Mouse (Mus musculus): ENCODE measurements around the gene Stk32c.

Gene Stk32c

DNA sequence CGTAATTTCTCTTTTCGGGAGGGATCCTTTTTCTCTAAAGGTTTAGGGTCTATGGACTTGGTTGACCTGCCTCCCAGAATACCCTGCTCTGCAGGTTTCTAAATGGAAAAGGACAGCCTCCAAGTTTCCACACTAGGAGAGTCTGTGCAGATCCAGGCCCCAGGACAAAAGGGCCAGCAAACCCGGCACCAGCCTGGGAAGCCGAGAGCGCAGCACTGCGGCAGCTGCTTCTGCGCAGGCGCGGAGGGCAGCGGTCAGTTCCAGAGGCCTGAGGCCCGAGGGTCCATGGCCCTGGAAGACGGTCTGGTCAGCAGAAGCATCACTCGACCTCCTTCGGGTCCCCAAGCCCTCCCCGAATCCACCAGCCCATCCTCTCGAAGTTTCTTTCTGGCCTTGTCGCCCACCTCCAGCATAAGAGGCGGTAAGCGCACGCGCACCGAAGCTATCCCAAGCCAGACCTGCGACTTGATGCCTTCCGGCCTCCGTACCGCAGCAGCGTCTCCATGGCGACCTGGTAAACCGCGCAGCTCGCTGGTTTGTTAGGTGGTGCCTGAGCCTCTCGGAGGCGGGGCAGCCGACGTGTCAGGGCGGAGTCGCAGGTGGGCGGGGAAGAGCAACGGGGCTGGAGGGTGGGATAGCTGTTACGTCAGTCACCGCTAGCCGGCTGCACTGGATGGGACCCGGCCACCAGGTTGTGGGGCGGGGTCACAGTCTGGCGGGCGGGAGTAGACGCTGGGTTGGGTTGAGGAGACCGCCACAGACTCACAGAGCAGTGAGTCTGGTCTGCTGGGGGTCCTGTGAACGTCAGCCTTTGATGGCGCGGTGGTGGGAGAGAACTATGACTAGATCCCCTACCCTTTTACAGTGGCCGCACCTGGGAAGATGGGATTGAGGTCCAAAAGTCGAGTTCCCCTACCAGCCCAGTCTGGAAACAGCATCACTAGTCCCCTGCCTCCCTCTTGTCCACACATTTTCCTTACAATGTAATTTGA is at the start of gene Stk32c, which contains the start of gene Lrrc27:
TSS of gene Stk32c (minus strand) at position 554 of the 992 bp plus-strand sequence.
TSS of gene Lrrc27 (plus strand) at position 235 of the 992 bp plus-strand sequence.
- DNase-seq: peak; percentile 98

GRCm38 (mm10) chr7:139257752-139258542 is 44.8 kb upstream of the Stk32c start:
- DNase-seq: no peak

GRCm38 (mm10) chr7:139254626-139255025 is 41.5 kb upstream of the Stk32c start:
- no peak for DNase-seq

- DNase-seq: no peak
These were observed 40.4 kb upstream of the Stk32c start for GRCm38 (mm10) chr7:139253462-139253861.

- no peak for DNase-seq
These were observed 39.9 kb upstream of the Stk32c start for GRCm38 (mm10) chr7:139252986-139253385.

DNA sequence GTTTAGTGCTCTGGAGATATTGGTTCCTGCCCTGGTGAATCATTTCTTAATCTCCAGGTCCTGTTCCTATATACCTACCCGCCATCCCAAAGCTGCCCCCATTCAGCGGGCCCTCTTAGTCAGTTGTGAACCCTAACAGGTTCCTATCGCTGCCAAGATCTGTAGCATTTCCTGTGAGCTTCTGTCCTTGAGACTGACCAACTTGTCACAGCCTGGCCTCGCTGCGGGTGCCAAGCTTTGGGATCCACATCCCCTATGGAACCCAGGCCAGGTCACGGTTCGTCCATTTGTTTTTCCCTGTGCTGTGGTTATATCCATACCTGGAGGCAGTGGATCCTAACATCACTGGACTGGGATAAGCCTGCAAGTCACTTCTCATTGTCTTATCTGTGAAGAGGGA is 39.5 kb upstream of the Stk32c start:
- no peak for DNase-seq

- DNase-seq: no peak
These were observed 38.8 kb upstream of the Stk32c start for GRCm38 (mm10) chr7:139251881-139252301.

DNA sequence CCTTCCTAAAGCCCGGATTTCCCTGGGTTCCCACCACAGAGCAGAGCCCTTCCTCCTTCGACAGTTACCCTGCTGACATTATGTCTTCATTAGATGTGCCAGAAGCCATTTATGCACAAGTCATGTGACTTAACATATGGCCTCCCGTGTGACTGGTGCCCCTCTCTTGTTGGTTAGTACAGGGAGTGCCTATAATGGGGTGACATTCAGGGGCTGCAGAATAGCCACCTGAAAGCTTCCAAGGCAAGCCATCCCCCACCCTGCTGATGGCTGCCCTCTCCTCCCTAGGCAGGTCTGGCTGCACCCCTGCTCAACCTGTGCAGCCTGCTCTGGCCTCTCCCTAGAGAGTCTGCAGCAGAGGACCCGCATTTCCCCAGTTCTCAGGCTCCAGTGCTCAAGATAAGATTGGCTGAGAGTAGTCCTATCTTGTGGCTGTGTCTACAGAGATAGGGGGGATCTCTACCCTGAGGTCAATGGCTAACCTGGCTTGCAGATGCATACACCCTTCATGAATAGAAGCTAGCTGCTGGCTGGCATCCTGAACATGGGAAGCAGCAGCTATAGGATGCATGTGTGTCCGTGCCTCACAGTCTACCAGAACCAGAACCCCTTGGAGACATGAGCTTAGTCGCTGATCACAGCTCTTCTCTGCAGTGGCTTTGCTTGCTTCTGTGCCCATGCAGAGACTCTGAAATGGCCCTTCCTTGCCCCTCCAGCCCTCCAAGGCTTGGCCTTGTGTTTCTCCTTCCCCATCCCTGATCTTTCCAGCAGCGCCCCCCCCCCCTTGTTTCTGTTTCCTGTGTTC is 36.5 kb upstream of the Stk32c start:
- DNase-seq: no peak

DNA sequence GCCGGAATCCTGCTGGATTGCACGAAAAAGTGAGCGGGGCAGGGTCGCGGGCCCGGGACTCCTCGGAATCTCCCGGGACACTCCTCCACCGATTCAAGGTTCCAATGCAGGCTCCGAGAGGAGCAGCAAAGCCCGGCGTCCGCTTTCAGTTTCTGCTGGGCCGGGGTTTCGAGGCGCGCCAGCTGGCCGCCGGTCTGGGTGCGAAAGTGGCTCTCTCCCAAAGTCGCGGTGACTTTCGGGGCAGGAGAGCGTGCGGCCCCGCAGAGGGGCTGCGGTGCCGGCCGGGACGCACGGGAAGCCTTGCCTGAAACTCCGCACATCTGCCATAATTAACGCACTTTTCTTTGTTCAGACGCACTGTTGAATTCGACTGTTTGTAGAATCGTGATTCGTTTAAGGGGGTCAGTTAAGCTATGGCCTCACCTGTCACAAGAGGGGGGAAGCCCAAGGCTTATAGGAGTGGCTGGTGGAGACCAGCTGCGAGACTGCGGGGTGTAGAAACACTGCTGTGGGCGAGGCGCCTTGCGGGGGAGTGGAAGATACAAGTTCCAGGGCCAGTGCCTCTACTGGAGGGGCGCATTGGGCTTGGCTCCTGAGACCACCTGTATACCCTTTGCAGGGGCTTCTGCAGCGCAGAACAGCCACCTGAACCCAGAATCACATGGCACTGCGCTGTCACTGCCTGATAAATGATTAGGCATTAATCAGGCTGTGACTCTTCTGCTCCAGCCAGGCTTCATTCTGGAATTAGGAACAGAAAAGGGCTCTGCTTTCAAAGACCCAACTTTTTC is 35.7 kb upstream of the Stk32c start:
- no peak for DNase-seq

- DNase-seq: peak; percentile 78
These were observed 34.9 kb upstream of the Stk32c start, which contains the start of gene Pwwp2b for GRCm38 (mm10) chr7:139247881-139248614. TSS of gene Pwwp2b (plus strand) at chr7:139248482.

- no peak for DNase-seq
These were observed 34.1 kb upstream of the Stk32c start for GRCm38 (mm10) chr7:139246931-139247880.

- DNase-seq: no peak
These were observed 33.0 kb upstream of the Stk32c start for GRCm38 (mm10) chr7:139246086-139246485.

DNA sequence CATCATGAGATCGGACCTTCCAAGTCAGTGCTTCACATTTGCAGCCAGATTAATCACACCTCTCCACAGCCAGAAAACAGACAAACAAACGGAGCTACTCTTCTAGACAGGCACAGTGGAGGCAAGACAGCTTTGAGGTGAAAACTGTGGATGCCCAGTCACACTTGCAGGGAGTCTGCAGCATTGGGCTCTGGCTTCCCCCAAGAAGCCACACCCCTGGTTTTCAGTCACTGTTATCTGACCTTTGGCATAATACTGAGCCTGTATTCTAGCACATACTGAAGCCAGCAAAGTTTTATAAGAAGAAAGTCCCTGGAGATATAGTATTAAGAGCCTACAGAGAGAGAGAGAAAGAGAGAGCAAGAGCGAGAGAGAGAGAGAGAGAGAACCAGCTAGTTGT is 26.3 kb upstream of the Stk32c start:
- no peak for DNase-seq

DNA sequence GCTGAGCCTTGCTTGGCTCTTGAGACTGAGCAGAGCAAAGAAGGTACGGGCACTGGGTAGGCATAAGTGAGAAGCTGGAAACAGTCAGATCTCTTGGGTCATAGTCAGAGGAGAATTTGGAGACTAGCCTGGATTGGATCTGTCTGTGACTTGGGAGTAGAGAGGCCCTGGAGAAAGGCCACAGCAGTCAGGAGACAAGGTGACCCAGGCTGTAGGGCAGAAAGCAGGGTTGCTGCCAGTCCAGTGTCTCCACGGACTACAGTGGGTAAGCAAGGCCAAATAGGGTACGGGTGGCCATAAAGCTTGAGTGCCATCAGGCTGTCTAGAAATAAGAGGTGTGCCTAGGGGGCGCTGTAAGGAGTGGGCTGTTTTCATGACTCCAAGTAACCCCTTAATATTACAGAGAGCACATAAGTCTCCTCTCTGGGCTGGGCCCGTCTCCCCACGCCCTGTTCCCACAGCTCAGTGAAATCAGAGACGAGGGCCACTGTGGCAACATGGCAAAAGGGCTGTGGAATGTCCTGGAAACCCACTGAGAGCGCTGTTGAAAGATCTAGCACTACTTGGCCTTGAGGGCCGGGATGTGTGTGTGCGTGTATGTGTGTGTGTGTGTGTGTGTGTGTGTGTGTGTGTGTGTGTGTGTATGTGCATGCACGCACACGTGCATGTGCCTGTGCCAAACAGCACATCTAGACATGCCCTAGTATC is 22.7 kb upstream of the Stk32c start:
- DNase-seq: no peak

DNA sequence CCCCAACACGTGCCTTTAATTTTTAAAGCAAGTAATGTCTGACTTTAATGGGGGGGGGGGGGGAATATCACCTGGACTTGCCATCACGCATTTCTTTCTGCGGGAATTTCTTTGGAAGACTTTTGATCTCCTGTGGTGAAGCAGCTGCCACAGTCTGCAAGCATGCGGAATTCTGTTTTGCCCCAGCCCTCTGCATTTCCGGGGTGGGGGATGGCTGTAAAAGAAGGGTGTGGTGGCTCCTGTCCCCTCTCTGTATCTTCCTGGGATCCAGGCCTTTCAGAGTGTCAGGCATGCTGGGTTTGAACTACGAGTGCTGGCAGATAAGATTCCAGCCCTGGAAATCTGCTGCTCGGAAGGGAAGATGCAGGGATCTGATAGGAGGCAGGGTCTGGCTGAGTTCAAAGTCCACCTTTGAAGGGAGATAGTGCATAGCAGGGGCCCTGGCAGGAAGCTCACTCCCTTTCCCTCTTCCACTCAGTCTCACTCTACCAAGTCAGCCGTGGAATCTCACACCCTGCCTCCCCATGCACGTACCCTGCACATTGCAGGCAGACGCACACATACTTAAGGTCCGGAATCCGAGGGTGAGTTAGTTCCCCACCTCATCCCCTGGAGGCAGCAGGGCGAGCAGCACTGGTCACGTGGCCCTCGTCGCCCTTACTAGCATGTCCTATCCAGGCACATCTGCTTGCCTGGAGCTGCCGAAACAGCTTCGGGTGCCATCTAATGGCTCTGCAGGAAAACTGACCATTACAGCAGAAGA is 21.5 kb upstream of the Stk32c start:
- peak; percentile 34 for DNase-seq

DNA sequence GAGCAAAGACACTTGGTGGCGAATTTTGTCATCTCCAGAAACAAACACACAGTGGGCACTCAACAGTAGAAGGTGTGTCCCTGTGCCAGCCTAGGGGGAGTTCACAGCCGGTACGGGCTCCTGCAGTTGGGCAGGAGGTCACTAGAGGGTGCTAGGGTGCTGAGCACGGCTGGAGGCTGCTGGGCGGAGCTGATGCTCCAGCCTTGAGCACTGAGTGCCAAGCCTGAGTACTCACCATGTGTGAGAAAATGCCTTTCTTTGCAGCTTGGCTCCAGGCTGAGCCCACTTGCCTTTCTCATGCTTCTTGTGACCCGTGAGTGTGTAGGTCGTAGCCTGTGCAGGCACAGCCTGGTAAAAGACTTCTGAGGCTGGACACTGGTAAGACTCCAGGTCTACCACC is 20.6 kb upstream of the Stk32c start:
- DNase-seq: peak; percentile 94

GRCm38 (mm10) chr7:139230241-139230640 is 17.1 kb upstream of the Stk32c start:
- DNase-seq: no peak

DNA sequence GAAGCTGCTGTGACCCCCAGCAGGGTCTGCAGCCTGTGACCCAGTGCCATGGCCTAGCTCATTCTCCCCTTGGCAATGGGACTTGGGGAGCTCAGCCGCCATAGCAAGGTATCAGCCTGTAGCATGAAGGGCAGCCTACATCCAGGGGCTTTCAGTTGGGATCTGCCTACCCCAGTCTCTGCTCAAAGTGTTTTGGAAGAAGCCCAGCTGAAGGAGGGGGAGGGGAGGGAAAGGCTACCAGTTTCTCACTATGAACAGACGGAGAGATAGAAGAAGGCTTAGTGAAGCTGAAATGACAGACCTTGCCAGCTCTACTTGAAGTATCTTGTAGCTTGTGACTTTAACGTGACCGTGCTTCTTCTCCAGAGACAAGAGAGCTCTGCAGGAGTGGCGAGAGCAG is 16.7 kb upstream of the Stk32c start:
- DNase-seq: no peak

All from thymus, postnatal 25 days (tissue).